Mouse (Mus musculus) left cerebral cortex, postnatal 36 days (tissue): ENCODE data around the gene Syngr4. TPM values are rescaled to one million over a fixed set of nuclear protein-coding genes. Genes with fewer than 3 reads are reported as not detected.
A peak's percentile ranks its signal among the peaks of the same experiment; 100 is the strongest.

Experiments
- DNase-seq, 2 experiments: peaks; one replicate each; pipeline ENCODE4 v3.0.0; 2021 to 2022; ENCODE audit warnings: low spot score in 2 of 2, mixed read lengths in 1 of 2
- intact Hi-C: fragments of 180-260 bp; cut with DNase I; formaldehyde crosslinking; loops from one replicate; pipeline ENCODE4 v1.15.1; 2025
- total RNA-seq, 2 experiments: library from RNA; stranded (reverse); gene quantifications; 2 replicates each; pipeline ENCODE4 v1.2.3; 2021

Syngr4 gene
- total RNA-seq, 2 experiments from 2014 or later = not detected

DNA sequence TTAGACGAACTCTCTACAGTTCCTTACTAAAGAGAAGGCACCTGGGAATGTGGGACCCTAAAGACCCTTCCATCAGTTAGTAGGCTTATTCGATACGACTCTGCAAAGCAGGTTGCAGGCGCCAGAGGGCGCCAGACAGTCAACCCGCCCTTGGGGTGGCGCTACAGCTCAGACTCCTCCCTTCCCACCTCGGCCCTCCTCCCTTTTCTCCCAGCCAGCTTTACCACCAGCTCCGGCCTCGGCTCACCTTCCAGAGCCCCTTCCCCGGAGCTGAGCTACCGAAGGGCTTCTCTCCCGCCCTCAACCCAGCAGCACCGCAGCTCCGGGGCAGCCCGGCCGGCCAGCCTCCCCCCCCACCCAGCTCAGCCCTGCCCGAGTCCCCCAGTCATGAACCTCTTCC is 23.9 kb downstream of the Syngr4 start, which contains the start of gene Kdelr1:
Kdelr1 (plus strand) TSS at position 149 of the 400 bp plus-strand sequence.
- peak; percentile 84 to 89 for DNase-seq
- intact Hi-C loops = loop anchor here (2.0 to 5.0 kb wide), 2 partner anchors 65 to 136 kb away; no protein-coding TSS in a partner anchor

DNA sequence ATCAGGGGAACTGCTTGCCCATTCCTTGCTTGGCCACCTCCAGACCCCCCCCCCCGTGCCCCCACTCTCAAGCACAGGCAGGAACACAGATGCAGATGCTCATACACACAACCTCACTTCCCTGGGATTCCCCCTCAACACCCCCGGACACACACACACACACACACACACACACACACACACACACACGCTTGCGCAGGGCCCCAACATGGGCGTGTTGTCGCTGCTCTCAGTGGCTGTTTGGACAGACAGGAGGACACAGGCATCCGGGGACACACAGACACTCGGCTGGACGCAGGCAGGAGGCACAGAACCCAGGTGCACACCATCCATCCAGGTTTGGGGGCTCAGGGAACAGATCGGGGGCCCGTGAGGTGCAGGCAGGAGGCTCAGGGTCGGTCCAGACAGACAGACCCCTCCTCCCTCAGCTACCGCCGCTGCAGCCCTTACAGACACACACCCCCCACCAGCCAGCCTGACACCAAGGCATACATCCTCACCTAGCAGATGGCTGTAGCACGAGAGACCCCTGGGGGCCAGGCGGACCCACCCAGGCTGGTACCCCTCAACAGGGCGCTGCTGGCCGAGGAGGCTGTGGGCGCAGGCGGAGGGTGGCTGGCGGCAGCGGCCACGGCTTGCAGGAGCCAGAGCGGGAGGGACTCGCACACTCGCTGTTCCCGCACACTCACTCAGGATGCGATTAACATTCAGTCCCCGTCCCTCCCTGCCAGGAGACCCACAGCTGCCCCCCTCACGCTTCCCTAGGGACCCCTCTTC is 26.0 kb downstream of the Syngr4 start:
- intact Hi-C loops = loop anchor here (5.0 kb wide), 1 partner anchor 67 kb away; no protein-coding TSS in a partner anchor
- no peak for DNase-seq

DNA sequence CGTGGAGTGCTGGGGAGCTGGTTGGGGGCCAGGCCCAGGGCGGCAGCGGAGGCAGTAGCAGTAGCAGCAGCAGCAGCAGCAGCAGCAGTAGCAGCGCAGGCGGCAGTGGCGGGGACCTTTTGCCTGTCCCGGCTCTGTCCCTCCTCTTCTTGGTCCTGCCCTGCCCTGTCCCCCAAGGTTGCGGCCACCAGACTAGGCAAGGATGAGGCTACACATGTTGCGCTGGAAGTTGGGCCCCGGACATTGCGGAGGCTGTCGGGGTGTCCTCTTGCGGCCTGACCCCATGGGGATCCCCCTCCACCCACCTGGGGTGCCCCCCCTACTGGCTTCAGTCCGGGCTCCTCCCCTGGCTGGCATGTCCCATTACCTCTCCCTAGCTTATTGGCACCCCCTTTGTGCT is 26.7 kb downstream of the Syngr4 start:
- intact Hi-C loops = loop anchor here (5.0 kb wide), 1 partner anchor 68 kb away; no protein-coding TSS in a partner anchor
- no peak for DNase-seq

DNA sequence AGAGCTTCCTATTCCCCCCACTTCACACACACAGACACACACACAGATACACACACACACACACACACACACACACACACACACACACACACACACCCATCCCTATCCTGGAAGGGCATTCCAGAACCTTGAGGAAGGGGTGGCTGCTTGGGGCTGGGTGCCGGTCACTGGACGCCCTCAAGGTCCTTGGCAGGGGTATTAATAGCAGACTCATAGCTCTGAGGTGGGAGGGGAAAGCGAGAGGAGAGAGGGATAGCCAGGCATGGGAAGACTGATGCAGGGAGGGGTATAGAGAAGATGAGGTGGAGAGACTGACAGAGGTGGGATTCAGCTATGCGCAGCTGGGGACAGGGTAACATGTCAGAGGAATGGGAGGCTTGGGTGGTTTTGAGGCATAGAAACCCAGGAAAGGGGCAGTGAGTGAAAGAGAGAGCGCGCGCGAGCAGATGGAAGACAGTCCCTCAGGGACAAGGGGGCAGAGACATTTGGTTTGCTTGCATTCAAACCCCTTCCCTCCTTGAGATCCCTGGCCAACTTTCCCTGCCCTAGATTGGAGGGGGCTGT is 27.3 kb downstream of the Syngr4 start:
- no peak for DNase-seq
- intact Hi-C loops = no loop called here

DNA sequence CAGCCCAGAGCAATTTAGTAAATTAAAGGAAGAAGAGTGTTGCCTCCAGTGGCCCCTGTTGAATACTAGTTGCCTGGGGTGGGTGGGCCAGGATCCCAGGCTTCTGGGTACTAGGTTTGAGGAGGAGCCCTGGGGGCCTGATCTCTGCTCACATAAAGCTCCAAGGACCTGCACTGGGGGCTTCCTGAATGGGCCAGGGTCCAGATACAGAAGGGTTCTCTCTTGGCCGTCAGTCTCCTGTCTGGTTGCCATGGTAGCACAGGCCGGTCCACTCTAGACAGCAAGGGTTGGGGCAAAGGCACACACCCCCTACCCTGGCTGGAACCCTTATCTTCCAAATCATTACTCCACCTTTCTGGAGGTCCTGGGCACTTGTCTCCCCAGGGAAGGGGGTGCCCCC is 28.6 kb downstream of the Syngr4 start:
- intact Hi-C loops = no loop called here
- no peak for DNase-seq

DNA sequence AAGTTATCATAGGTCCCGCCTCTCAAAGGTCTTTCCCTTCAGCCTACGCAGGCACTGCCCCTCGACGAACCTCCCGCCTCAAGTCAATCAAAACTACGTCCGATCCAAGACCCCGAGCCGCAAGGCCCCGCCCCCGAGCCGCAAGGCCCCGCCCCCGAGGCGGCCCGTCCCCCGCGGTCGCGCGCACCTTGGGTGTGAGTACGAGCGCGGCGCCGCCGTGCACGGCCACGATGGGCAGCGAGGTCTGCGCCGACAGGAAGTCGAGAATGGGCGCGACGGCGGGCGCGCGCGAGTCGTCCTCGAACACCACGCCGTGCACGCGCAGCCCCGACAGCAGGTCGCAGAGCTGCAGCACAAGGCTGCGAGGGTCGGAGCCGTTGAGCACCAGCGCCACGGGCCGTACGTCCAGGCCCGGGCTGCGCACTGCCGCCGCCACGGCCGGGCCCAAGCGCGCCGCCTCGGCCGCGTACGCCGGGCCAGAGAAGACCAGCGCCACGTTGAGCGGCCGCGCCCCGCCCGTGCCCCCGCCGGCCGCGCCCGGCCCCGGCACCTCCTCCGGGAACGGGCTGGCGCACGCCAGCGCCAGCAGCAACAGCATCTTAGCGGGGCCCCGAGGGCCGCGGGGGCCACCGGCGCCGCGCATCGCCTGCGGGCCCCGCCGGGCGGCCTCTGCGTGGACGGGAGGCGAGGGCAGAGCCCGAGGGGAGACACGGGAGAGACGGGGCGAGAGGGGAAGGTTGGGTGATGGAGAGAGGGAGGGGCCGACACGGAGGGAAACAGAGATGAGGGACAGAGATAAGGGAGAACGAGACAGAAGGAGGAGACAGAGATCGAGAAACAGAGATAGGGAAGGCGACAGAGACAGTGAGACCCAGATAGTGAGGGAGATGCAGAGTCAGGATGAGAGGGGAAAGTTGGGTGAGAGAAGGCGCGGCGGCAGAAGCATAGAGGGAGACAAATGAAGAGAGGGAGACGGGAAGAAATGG is 30.3 kb downstream of the Syngr4 start:
- intact Hi-C loops = no loop called here
- peak; percentile 81 to 82 for DNase-seq

DNA sequence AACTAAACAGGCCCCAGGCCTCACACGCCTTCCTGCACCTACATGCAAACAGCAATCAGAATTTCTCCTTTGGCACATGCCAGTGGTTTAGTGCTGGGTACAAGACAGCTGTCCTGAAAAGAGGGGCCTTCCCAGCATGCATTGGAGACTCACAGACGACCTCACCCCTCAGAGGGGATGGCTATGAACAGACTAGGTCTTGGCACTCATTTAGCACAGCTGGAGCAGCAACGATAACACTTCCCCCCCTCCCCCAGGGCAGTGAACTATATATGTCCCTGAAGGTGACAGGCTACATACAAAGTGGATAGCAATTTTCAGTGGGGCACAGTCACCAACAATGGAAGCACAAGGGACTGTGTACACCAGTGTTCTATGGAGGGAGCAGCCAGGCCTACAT is 32.1 kb downstream of the Syngr4 start:
- intact Hi-C loops = no loop called here

DNA sequence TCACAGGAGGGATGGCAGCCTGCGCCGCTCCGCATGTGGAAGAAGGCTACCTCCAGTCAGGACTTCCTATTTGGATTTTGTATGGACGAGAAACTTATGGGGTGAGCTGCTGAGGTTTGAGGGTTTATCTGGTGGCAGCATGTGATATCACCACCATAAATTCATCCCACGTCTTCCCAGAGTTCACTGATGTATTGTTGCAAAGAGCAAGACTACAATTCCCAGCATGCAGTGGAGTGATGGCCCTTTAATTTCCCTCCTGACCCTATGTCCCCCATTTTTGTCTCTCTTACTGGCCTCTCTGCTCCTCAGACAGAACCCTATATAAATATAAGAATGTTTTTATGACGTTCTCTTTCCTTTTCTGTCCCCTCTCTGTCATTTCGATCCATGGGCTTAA is 33.7 kb downstream of the Syngr4 start:
- intact Hi-C loops = no loop called here
- DNase-seq = no peak

More for the DNA sequence above, 32.1 kb downstream of the Syngr4 start:
- DNase-seq = no peak

DNA sequence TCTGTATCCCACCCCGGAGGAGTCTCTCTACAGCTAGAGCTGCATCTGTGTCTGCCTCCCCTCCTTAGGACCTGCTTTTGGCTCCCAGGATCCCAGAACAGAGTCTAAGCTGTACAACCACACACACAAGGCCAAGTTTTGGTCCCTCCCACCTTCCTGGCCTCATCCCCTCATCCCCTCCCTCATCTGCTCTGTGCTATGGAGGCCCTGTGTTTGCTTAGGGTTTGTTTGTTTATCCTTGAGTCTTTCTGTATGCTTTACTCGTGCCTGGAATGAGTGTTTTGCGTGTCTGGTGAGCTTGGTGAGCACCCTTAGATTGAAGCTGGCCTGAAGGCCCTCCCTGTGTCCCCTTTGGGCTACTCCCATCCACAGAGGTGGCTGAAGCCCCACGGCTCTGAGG is 37.5 kb downstream of the Syngr4 start:
- no peak for DNase-seq
- intact Hi-C loops = no loop called here

DNA sequence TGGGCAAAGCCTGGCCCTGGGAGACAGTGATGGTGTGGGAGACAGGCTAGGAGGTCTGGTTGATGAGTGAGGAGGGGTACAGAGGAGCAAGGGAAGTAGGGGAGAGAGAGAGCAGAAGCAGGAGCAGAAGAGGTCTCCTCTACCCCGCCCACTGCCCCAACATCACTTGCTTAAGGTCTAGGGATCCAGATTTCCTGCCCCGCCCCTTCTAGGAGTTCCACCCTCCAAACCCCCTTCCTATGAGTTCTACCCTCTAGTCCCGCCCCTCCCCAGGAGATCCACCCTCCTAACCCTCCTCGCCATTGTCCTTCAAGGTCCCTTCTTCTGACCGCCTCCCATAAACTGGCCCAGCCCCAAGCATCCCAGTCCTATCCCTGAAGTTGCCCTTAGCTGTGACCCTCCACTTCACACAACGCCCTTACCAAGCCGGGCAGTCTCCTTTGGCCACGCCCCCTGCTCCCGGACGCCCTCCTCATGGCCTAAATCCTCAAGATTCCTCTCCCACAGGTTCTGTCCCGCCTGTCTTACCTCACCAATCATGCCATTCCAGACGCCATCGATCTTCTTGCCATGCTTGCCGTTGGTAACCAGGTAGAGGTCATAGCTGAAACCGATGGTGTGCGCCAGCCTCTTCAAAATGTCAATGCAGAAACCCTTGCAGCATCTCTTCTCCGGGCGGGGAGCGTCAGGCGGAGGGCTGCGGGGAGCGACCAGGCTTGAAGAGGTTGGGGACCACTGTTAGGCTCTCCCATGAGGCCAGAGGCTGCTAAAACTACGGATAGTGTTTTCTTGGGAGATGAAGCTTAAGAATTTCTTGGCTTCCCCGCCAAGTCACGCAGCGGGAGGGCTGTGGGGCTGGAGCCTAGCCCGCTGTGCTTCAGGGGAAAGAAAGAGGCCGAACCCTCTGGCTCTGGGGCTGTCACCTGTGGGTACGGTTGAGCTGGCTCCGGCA is 39.3 kb downstream of the Syngr4 start:
- no peak for DNase-seq
- intact Hi-C loops = no loop called here

DNA sequence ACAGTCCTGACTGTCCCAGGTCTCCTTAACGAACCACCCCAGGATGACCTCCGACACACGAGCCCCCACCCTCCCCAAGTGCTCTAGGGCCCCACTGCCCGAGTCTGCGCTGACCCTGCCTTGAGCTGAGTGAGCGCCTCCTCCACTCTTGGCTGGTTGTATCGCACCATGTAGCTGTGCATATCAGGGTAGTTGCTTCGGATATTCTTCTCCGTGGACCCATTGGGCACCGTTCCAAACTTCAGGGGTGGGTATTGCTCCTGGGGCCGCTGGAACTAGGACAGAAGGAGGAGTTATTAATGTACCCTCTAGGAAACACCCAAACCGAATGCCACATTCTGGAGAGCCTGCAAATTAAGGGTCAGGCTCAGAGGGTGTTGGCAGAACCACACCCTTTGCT is 43.4 kb downstream of the Syngr4 start:
- DNase-seq = no peak
- intact Hi-C loops = no loop called here

DNA sequence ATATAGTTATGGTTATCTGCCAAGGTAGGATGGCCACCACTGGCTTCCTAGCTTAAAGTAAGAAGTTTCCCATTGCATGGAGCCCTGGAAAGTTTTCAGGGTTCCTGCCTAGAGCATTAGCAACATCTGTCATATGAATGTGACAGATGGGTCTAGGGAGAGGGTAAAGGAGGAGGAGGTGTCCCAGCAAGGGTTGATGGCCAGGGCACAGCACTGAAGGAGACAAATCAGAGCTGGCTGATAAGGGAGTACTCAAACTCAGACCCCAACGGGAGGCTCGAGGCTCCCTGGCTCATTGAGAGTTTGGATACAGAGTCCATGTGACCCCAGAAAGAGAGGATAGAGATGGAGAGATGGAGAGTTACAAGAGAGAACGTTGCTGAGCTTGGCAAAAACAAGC is 45.9 kb downstream of the Syngr4 start:
- intact Hi-C loops = no loop called here
- DNase-seq = no peak

DNA sequence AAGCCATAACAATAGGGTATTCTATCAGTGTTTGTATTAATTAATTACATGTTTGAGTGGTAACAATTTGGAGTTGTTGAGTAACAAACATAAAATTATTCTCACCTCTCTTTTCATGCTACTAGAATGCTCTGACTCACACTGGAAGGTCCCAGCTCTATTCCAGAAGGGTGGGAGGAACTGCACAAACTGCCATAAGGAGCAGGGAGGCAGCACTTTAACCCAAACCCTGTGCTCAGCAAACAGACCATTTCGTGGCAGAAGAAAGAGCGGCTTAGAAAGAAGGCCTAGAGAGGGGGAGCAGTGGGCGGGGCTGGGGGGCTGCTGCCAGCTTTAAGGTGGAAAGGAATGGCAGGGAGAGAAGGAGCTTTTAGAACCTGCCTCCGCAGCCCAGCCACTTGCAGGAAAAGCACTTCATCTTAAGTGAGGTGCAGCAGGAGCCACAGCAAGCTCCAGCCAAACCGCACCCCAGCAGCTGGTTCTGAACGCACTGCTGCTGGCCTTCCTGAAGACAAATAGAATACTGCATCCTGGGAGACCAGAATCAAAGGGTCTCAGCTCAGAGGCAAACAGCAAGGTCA is 48.0 kb downstream of the Syngr4 start:
- intact Hi-C loops = no loop called here
- DNase-seq = no peak

DNA sequence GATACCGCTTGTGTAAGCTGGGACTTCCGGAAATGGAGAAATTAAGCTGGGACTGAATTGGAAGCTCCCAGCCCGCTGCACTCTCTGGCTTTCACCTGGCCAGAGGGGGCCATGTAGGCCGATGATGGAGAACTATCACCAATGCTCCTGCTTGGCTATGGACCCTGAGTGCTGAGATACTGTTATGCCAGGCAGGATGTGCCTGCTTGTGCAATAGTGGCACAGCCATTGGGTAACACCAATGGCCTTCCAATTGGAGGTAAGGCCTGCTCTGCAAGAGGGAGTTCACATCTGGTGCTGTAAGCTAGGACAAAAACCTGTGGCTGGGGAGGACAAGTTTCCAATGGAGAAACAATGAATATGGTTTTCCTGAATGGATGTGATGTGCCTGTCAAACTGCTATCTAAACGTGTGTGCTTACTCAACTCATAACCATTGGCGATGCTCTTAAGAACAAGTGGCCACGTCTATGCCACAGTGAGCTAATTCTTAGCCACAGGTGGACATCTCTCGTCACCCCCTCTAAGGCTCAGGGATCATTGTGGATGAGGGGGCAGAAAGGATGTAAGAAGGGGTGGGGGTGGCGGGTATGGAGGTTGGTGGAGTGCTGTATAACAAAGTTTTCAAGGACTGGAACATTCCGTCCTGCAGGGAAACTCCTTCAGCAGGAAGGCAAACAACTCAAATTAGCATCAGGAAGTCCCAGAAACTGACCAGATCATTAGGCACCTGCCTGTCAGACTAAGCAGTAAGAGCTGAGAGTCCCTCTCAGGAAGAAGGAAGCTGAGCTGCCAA is 53.4 kb downstream of the Syngr4 start:
- no peak for DNase-seq
- intact Hi-C loops = no loop called here
